Mouse (Mus musculus) cerebellum, adult 11-12 months (tissue): ENCODE data around the gene Gm10147.
"Not testable (repeated sequence)": the region's sequence is repeated elsewhere in the genome, so short reads cannot be mapped to it uniquely, and the experiment has no call there.

Source experiments
- DNase-seq: peaks from one replicate; pipeline ENCODE4 v3.0.0; 2022

Gene Gm10147

GRCm38 (mm10) chrX:28607742-28608141, at the start of gene Gm10147:
Gm10147 (minus strand) TSS chrX:28607842.
- DNase-seq: not testable (repeated sequence)
